Comparison of ENCODE assay signal across 16 mouse cellular contexts in the genomic region with DNA sequence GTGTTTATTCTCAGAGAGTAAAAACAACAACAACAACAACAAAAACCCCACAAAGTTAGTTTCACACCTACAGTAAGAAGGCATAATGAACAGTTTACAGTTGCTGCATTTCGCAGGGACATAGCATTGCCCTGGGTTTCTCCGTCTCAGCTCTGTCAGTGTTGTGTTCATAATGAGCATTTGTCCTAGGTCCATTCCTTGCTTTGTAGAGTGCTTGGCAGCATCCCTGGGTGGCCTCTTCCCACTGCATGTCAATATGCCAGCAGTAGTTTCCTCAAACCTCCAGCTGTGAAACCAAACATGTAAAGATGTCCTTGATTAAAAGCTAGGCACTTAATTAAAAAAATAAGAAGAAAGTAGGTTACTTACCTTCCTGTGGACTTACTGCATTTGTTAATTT.
DNase-seq lines count a peak whose midpoint lies in the region; ATAC-seq and TF ChIP-seq lines count a peak whose summit lies in the region.
"Had no signal": no experiment of that assay in that cellular context is flagged by ENCODE, and none has a peak within 500 bp of the region (broad histone marks: within the 10 kb centered on the region; RNA-seq: fewer than 3 reads in every experiment).

No protein-coding gene starts in this region.

- no peaks in the 10 kb centered on the region for H3K27me3 ChIP-seq in forebrain, embryonic 15.5 days
- no peaks in the 10 kb centered on the region for H3K27me3 ChIP-seq in forebrain, postnatal 0 days (ENCODE audit: insufficient read depth, low read length)
- H3K27me3 ChIP-seq in hindbrain, postnatal 0 days (ENCODE audit: insufficient read depth, low read length), result no peaks in the 10 kb centered on the region
- H3K27me3 ChIP-seq in hindbrain, embryonic 10.5 days (ENCODE audit: insufficient read depth, poor library complexity, severe bottlenecking), result no peaks in the 10 kb centered on the region
- H3K27me3 ChIP-seq in lung, embryonic 16.5 days (ENCODE audit: control insufficient read depth, insufficient read depth, low read depth, low read length), result no peaks in the 10 kb centered on the region
- H3K27me3 ChIP-seq: CH12.LX; embryonic facial prominence, embryonic 13.5 days; heart, embryonic 12.5 days; intestine, embryonic 15.5 days; Patski had no signal

- no peaks in the 10 kb centered on the region for H3K36me3 ChIP-seq in forebrain, embryonic 15.5 days
- no peaks in the 10 kb centered on the region for H3K36me3 ChIP-seq in forebrain, postnatal 0 days (ENCODE audit: insufficient read depth)
- H3K36me3 ChIP-seq in hindbrain, postnatal 0 days (ENCODE audit: insufficient read depth, low read length), result no peaks in the 10 kb centered on the region
- H3K36me3 ChIP-seq in hindbrain, embryonic 10.5 days, result no peaks in the 10 kb centered on the region
- H3K36me3 ChIP-seq in lung, embryonic 16.5 days (ENCODE audit: control insufficient read depth, insufficient read depth, low read length), result 0 out of 2 replicates have a peak, but pooled peaks cover 2% of the 10 kb centered on the region
- H3K36me3 ChIP-seq: embryonic facial prominence, embryonic 13.5 days; heart, embryonic 12.5 days; intestine, embryonic 15.5 days had no signal

- no peak overlapping the region for H3K4me2 ChIP-seq in forebrain, embryonic 15.5 days (replicated peaks)
- H3K4me2 ChIP-seq in forebrain, postnatal 0 days (ENCODE audit: low read depth), result no peak overlapping the region
- no peak overlapping the region for H3K4me2 ChIP-seq in hindbrain, postnatal 0 days (ENCODE audit: low read depth, low read length)
- no peak overlapping the region for H3K4me2 ChIP-seq in lung, embryonic 16.5 days (ENCODE audit: low read depth, low read length)
- H3K4me2 ChIP-seq: embryonic facial prominence, embryonic 13.5 days; intestine, embryonic 15.5 days had no signal

- TF ChIP-seq CTCF in forebrain, postnatal 0 days (IDR thresholded peaks at IDR 0.05; ENCODE audit: low read depth), result no peak
- TF ChIP-seq CTCF in hindbrain, postnatal 0 days (IDR thresholded peaks at IDR 0.05; ENCODE audit: low read depth), result no peak

- 16% methylated on average over 2 of the region's 2 CpGs for WGBS in forebrain, embryonic 15.5 days
- WGBS in forebrain, postnatal 0 days, result 39% methylated on average over 2 of the region's 2 CpGs
- WGBS in hindbrain, postnatal 0 days, result 44% methylated on average over 2 of the region's 2 CpGs
- 52% methylated on average over 2 of the region's 2 CpGs for WGBS in hindbrain, embryonic 10.5 days
- WGBS in lung, embryonic 16.5 days, result 79% methylated on average over 2 of the region's 2 CpGs

- H3K27ac ChIP-seq in forebrain, embryonic 15.5 days (replicated peaks), result no peak overlapping the region
- H3K27ac ChIP-seq in forebrain, postnatal 0 days (ENCODE audit: low read depth, low read length), result no peak overlapping the region
- H3K27ac ChIP-seq in hindbrain, postnatal 0 days, result peak overlapping the region; percentile 12; the same call in 1 of the 2 replicates
- H3K27ac ChIP-seq in hindbrain, embryonic 10.5 days, result no peak overlapping the region
- no peak overlapping the region for H3K27ac ChIP-seq in lung, embryonic 16.5 days (ENCODE audit: low read length)
- H3K27ac ChIP-seq: embryonic facial prominence, embryonic 13.5 days; intestine, embryonic 15.5 days had no signal

- no peak for DNase-seq in forebrain, postnatal 0 days
- DNase-seq in hindbrain, postnatal 0 days (ENCODE audit: low spot score), result peak; percentile 39
- DNase-seq in hindbrain, embryonic 10.5 days (ENCODE audit: low spot score), result no peak
- no peak for DNase-seq in lung, postnatal 14 days
- DNase-seq: adrenal gland, postnatal 14 days; cerebellum, adult 9-11 months; gastrocnemius, postnatal 25 days had no signal

- H3K9ac ChIP-seq in forebrain, embryonic 15.5 days (replicated peaks), result no peak overlapping the region
- H3K9ac ChIP-seq in forebrain, postnatal 0 days, result no peak overlapping the region
- no peak overlapping the region for H3K9ac ChIP-seq in hindbrain, postnatal 0 days (replicated peaks; ENCODE audit: low read length)
- no peak overlapping the region for H3K9ac ChIP-seq in lung, embryonic 16.5 days (ENCODE audit: low read length)
- H3K9ac ChIP-seq: embryonic facial prominence, embryonic 13.5 days; heart, embryonic 12.5 days; intestine, embryonic 15.5 days had no signal

- H3K9me3 ChIP-seq in forebrain, embryonic 15.5 days, result no peaks in the 10 kb centered on the region
- no peaks in the 10 kb centered on the region for H3K9me3 ChIP-seq in forebrain, postnatal 0 days (ENCODE audit: low read length)
- no peaks in the 10 kb centered on the region for H3K9me3 ChIP-seq in hindbrain, postnatal 0 days (ENCODE audit: low read length)
- no peaks in the 10 kb centered on the region for H3K9me3 ChIP-seq in hindbrain, embryonic 10.5 days
- no peaks in the 10 kb centered on the region for H3K9me3 ChIP-seq in lung, embryonic 16.5 days (ENCODE audit: control insufficient read depth, low read length)
- H3K9me3 ChIP-seq: embryonic facial prominence, embryonic 13.5 days; heart, embryonic 12.5 days; intestine, embryonic 15.5 days had no signal

- H3K4me3 ChIP-seq in forebrain, embryonic 15.5 days, result no peak overlapping the region
- H3K4me3 ChIP-seq in forebrain, postnatal 0 days (ENCODE audit: low read depth, low read length), result no peak overlapping the region
- H3K4me3 ChIP-seq in hindbrain, postnatal 0 days (ENCODE audit: low read length), result no peak overlapping the region
- H3K4me3 ChIP-seq in hindbrain, embryonic 10.5 days, result no peak overlapping the region
- H3K4me3 ChIP-seq in lung, embryonic 16.5 days (ENCODE audit: low read length), result no peak overlapping the region
- H3K4me3 ChIP-seq: embryonic facial prominence, embryonic 13.5 days; heart, embryonic 12.5 days; intestine, embryonic 15.5 days had no signal

- 0 out of 2 replicates have a peak, but pooled peaks have one; percentile 17 for ATAC-seq in forebrain, embryonic 15.5 days (replicated peaks)
- ATAC-seq in forebrain, postnatal 0 days, result no peak
- ATAC-seq in hindbrain, postnatal 0 days, result peak; percentile 60; the same call in 1 of the 2 replicates
- ATAC-seq in lung, embryonic 16.5 days (ENCODE audit: low read depth), result peak; percentile 26; the same call in 1 of the 2 replicates
- no peak for ATAC-seq in monocyte, adult 5-6 weeks (replicated peaks; ENCODE audit: insufficient number of reproducible peaks, low FRiP score, low TSS enrichment, poor library complexity, severe bottlenecking)
- ATAC-seq: activated CD4-positive, CD25-positive, alpha-beta regulatory T cell, adult 4 months; intestine, embryonic 15.5 days; Patski had no signal

- peaks cover 42% of the 10 kb centered on the region for H3K4me1 ChIP-seq in forebrain, embryonic 15.5 days
- peaks cover 15% of the 10 kb centered on the region for H3K4me1 ChIP-seq in forebrain, postnatal 0 days (ENCODE audit: insufficient read depth)
- H3K4me1 ChIP-seq in hindbrain, postnatal 0 days (ENCODE audit: insufficient read depth, low read length), result peaks cover 20% of the 10 kb centered on the region
- peaks cover 45% of the 10 kb centered on the region for H3K4me1 ChIP-seq in hindbrain, embryonic 10.5 days (replicated peaks)
- H3K4me1 ChIP-seq in lung, embryonic 16.5 days (replicated peaks; ENCODE audit: control insufficient read depth, insufficient read depth, low read length), result peaks cover 22% of the 10 kb centered on the region

Comparison
In these comparisons a context has a peak if more than half of its experiments do, and no peak if none do; other contexts are left out.
1. ATAC-seq: peak in forebrain, embryonic 15.5 days (single experiment), hindbrain, postnatal 0 days (single experiment) and lung, embryonic 16.5 days (single experiment); none in forebrain, postnatal 0 days (single experiment) and monocyte, adult 5-6 weeks (single experiment).